Mouse (Mus musculus) CH12.LX (cell line): ENCODE measurements around the gene 4933424G06Rik. TPM values are rescaled to one million over a fixed set of nuclear protein-coding genes. Genes with fewer than 3 reads are reported as not detected.

ENCODE experiments used
- DNase-seq: peaks from one replicate; pipeline ENCODE4 v3.0.0-alpha.2; 2013; ENCODE audit errors: extremely low read depth
- H3K27ac ChIP-seq: 2 replicates; pipeline ENCODE4 v1.5.1; 2012; ENCODE audit warnings: low read depth, mild to moderate bottlenecking, control low read depth, moderate library complexity; ENCODE audit not compliant: insufficient read depth
- H3K27me3 ChIP-seq: replicated peaks from 2 replicates; pipeline ENCODE3; 2012; ENCODE audit warnings: inconsistent platforms
- H3K36me3 ChIP-seq, 2 experiments: replicated peaks in 1 of 2; 2 replicates each; pipeline versions ENCODE3 to v1.6.1; 2012; ENCODE audit warnings: inconsistent platforms in 1 of 2, low read length in 1 of 2, mild to moderate bottlenecking in 1 of 2, mixed read lengths in 1 of 2, moderate library complexity in 1 of 2; ENCODE audit not compliant: control insufficient read depth in 1 of 2, insufficient read depth in 1 of 2
- H3K4me1 ChIP-seq, 2 experiments: 2 replicates each; pipeline ENCODE4 v1.6.1; 2012; ENCODE audit warnings: inconsistent platforms in 1 of 2, moderate library complexity in 1 of 2; ENCODE audit not compliant: insufficient read depth in 2 of 2, control insufficient read depth in 1 of 2
- H3K4me2 ChIP-seq: 2 replicates; pipeline ENCODE4 v1.6.1; 2012; ENCODE audit warnings: low read depth, mild to moderate bottlenecking, control low read depth; ENCODE audit not compliant: poor library complexity, insufficient read depth, severe bottlenecking
- H3K4me3 ChIP-seq, 3 experiments: fragments of 150-350 bp in 1 of 3; sonication (generic) in 1 of 3; replicated peaks in 1 of 3; 2 replicates each; pipeline versions ENCODE3 to v1.5.1; 2011 to 2012; ENCODE audit warnings: low read depth in 2 of 3, low read length in 2 of 3, mild to moderate bottlenecking in 2 of 3, moderate library complexity in 2 of 3, control low read depth in 1 of 3, improper control_type of control experiment in 1 of 3, inconsistent platforms in 1 of 3, mixed read lengths in 1 of 3; ENCODE audit not compliant: poor library complexity in 1 of 3
- H3K79me2 ChIP-seq: replicated peaks from 2 replicates; pipeline ENCODE4 v1.6.1; 2012; ENCODE audit warnings: mild to moderate bottlenecking, moderate library complexity; ENCODE audit not compliant: control insufficient read depth, poor library complexity, insufficient read depth, severe bottlenecking; ENCODE audit errors: extremely low read depth
- H3K9ac ChIP-seq: 2 replicates; pipeline ENCODE4 v1.6.1; 2012; ENCODE audit warnings: low read depth, mild to moderate bottlenecking, control low read depth, moderate library complexity; ENCODE audit not compliant: insufficient read depth
- H3K9me3 ChIP-seq: replicated peaks from 2 replicates; pipeline ENCODE3; 2012; ENCODE audit warnings: low read length, inconsistent platforms, mixed read lengths
- BHLHE40 ChIP-seq: IDR thresholded peaks from 2 replicates; pipeline ENCODE4 v1.6.1; 2011; ENCODE audit warnings: mild to moderate bottlenecking, low read depth, low read length, improper control_type of control experiment
- CHD1 ChIP-seq: IDR thresholded peaks from 2 replicates; pipeline ENCODE4 v1.6.1; 2012; ENCODE audit warnings: low read depth, low read length, improper control_type of control experiment, inconsistent platforms
- CHD2 ChIP-seq: IDR thresholded peaks from 2 replicates; pipeline ENCODE4 v1.6.1; 2011; ENCODE audit warnings: low read length, improper control_type of control experiment
- CTCF ChIP-seq, 2 experiments: IDR thresholded peaks in 1 of 2; conservative IDR thresholded peaks in 1 of 2; 2 replicates each; pipeline ENCODE4 v1.5.1; 2011 to 2012; ENCODE audit warnings: low read depth in 2 of 2, low read length in 2 of 2, improper control_type of control experiment in 1 of 2, inconsistent platforms in 1 of 2, mild to moderate bottlenecking in 1 of 2, moderate library complexity in 1 of 2
- E2F4 ChIP-seq: IDR thresholded peaks from 2 replicates; pipeline ENCODE4 v1.6.1; 2011; ENCODE audit warnings: low read depth, low read length, improper control_type of control experiment; ENCODE audit not compliant: insufficient replicate concordance
- EP300 ChIP-seq: IDR thresholded peaks from 2 replicates; pipeline ENCODE4 v1.6.1; 2011; ENCODE audit warnings: low read length, improper control_type of control experiment
- ETS1 ChIP-seq: conservative IDR thresholded peaks from 2 replicates; pipeline ENCODE4 v1.6.1; 2012; ENCODE audit warnings: low read depth, mild to moderate bottlenecking, inconsistent platforms, low read length, improper control_type of control experiment, moderate library complexity
- GABPA ChIP-seq: IDR thresholded peaks from 2 replicates; pipeline ENCODE4 v1.6.1; 2012; ENCODE audit warnings: low read depth, low read length, improper control_type of control experiment, inconsistent platforms; ENCODE audit not compliant: insufficient replicate concordance
- JUN ChIP-seq: IDR thresholded peaks from 2 replicates; pipeline ENCODE4 v1.6.1; 2011; ENCODE audit warnings: low read depth, mild to moderate bottlenecking, low read length, improper control_type of control experiment, moderate library complexity; ENCODE audit not compliant: insufficient read depth
- MAZ ChIP-seq: IDR thresholded peaks from 2 replicates; pipeline ENCODE4 v1.6.1; 2012; ENCODE audit warnings: low read depth, mild to moderate bottlenecking, inconsistent platforms, low read length, improper control_type of control experiment, moderate library complexity
- MEF2A ChIP-seq: IDR thresholded peaks from 2 replicates; pipeline ENCODE4 v1.6.1; 2014; ENCODE audit warnings: low read depth, mild to moderate bottlenecking, inconsistent platforms, low read length, improper control_type of control experiment, borderline replicate concordance
- MYC ChIP-seq: IDR thresholded peaks from 2 replicates; pipeline ENCODE4 v1.6.1; 2011; ENCODE audit warnings: low read depth, mild to moderate bottlenecking, improper control_type of control experiment, low read length
- NRF1 ChIP-seq: IDR thresholded peaks from 2 replicates; pipeline ENCODE4 v1.6.1; 2014; ENCODE audit warnings: low read depth, mild to moderate bottlenecking, inconsistent platforms, low read length, improper control_type of control experiment, moderate library complexity
- PAX5 ChIP-seq: IDR thresholded peaks from 2 replicates; pipeline ENCODE4 v1.6.1; 2012; ENCODE audit warnings: low read length, inconsistent platforms, mixed read lengths
- POLR2A ChIP-seq: IDR thresholded peaks from 2 replicates; pipeline ENCODE4 v1.6.1; 2011; ENCODE audit warnings: low read depth, mild to moderate bottlenecking, improper control_type of control experiment, low read length
- SMC3 ChIP-seq: IDR thresholded peaks from 2 replicates; pipeline ENCODE4 v1.6.1; 2011; ENCODE audit warnings: low read depth, low read length, improper control_type of control experiment
- TCF12 ChIP-seq: IDR thresholded peaks from 2 replicates; pipeline ENCODE4 v1.6.1; 2014; ENCODE audit warnings: low read depth, mild to moderate bottlenecking, inconsistent platforms, low read length, improper control_type of control experiment
- USF2 ChIP-seq: conservative IDR thresholded peaks from 2 replicates; pipeline ENCODE4 v1.6.1; 2011; ENCODE audit warnings: low read depth, low read length, improper control_type of control experiment
- ZC3H11A ChIP-seq: IDR thresholded peaks from 2 replicates; pipeline ENCODE4 v1.6.1; 2012; ENCODE audit warnings: low read depth, mild to moderate bottlenecking, inconsistent platforms, low read length, improper control_type of control experiment
- ZMIZ1 ChIP-seq: IDR thresholded peaks from 2 replicates; pipeline ENCODE4 v1.6.1; 2012; ENCODE audit warnings: low read depth, mild to moderate bottlenecking, inconsistent platforms, low read length, improper control_type of control experiment
- ZNF384 ChIP-seq: IDR thresholded peaks from 2 replicates; pipeline ENCODE4 v1.6.1; 2012; ENCODE audit warnings: low read depth, low read length, improper control_type of control experiment, inconsistent platforms
- dilution Hi-C: fragments of 300-500 bp; cut with MboI; formaldehyde crosslinking; loops from 2 replicates; pipeline ENCODE4 v1.14.3; 2020; ENCODE audit warnings: low sequenced_read_pairs; ENCODE audit not compliant: extremely low pct_unique_long_range_greater_than_20kb, extremely low pct_ligation_motif_present
- in situ Hi-C: fragments of 300-500 bp; cut with MboI; formaldehyde crosslinking; loops from 3 replicates; pipeline ENCODE4 v1.14.3; 2019; ENCODE audit warnings: low sequenced_read_pairs, low pct_ligation_motif_present, low pct_unique_long_range_greater_than_20kb, mixed read lengths
- polyA plus RNA-seq: library from polyadenylated mRNA; unstranded; fragments of >175 nt; gene quantifications from 2 replicates; pipeline ENCODE4 v1.2.1, GENCODE M21; 2012; ENCODE audit warnings: low read depth; ENCODE audit not compliant: insufficient read length
- total RNA-seq, 2 experiments: library from RNA; depleted of rRNA; stranded (reverse); fragments of 300-350 nt in 1 of 2; fragments of >200 nt in 1 of 2; gene quantifications; 2 replicates each; pipeline ENCODE4 v1.2.3; 2012 to 2014

Gene 4933424G06Rik
- total and polyA plus RNA-seq, 3 experiments, result not detected

GRCm38 (mm10) chr1:36672648-36673350 lies 37.1 kb upstream of the 4933424G06Rik start:
- no peaks in the 10 kb centered on the region for H3K27me3 ChIP-seq
- H3K4me3 ChIP-seq, result no peak overlapping the region
- no peak overlapping the region for H3K9ac ChIP-seq
- H3K9me3 ChIP-seq, result no peaks in the 10 kb centered on the region
- DNase-seq, result no peak
- H3K27ac ChIP-seq, result no peak overlapping the region
- H3K79me2 ChIP-seq, result no peaks in the 10 kb centered on the region
- in situ Hi-C loops, result no loop called here
- H3K36me3 ChIP-seq, result no peaks in the 10 kb centered on the region
- TF ChIP-seq JUN (no peak), CHD2 (no peak), TCF12 (no peak)
- H3K4me1 ChIP-seq, result no peaks in the 10 kb centered on the region
- no peak overlapping the region for H3K4me2 ChIP-seq
- dilution Hi-C loops, result no loop called here

- Histone ChIP-seq H3K36me3 (no peaks in the 10 kb centered on the region), H3K9ac (no peak overlapping the region), H3K4me1 (no peaks in the 10 kb centered on the region), H3K4me3 (no peak overlapping the region), H3K9me3 (no peaks in the 10 kb centered on the region), H3K27me3 (no peaks in the 10 kb centered on the region), H3K79me2 (no peaks in the 10 kb centered on the region), H3K27ac (no peak overlapping the region), H3K4me2 (no peak overlapping the region)
- TF ChIP-seq SMC3 (no peak), CHD1 (no peak), CTCF (conservative IDR thresholded peaks at IDR 0.05 in 1 of 2, IDR thresholded peaks at IDR 0.05 in 1 of 2; ENCODE audit: low read depth in 2 of 2, low read length in 2 of 2) (no peak), CHD2 (no peak), NRF1 (no peak), POLR2A (no peak), ZC3H11A (no peak), ETS1 (no peak), ZNF384 (no peak), EP300 (no peak)
- in situ Hi-C loops (no loop called here), dilution Hi-C loops (no loop called here)
- no peak for DNase-seq
Observed at GRCm38 (mm10) chr1:36674936-36675335, 35.0 kb upstream of the 4933424G06Rik start.

GRCm38 (mm10) chr1:36680893-36681292 lies 29.1 kb upstream of the 4933424G06Rik start:
- in situ Hi-C loops, result no loop called here
- Histone ChIP-seq H3K27me3 (no peaks in the 10 kb centered on the region), H3K4me3 (no peak overlapping the region), H3K79me2 (no peaks in the 10 kb centered on the region), H3K36me3 (no peaks in the 10 kb centered on the region), H3K4me2 (no peak overlapping the region), H3K9ac (no peak overlapping the region), H3K4me1 (peaks cover 0 to 5% of the 10 kb centered on the region in 2 experiments; a peak in 1 of 4 replicates), H3K27ac (no peak overlapping the region), H3K9me3 (no peaks in the 10 kb centered on the region)
- TF ChIP-seq NRF1 (no peak), USF2 (no peak), ETS1 (no peak), JUN (no peak), BHLHE40 (no peak), MYC (no peak), MEF2A (no peak), GABPA (no peak), ZNF384 (no peak), POLR2A (no peak), ZC3H11A (no peak), PAX5 (no peak), ZMIZ1 (no peak), MAZ (no peak), E2F4 (no peak), EP300 (no peak)
- dilution Hi-C loops, result no loop called here
- no peak for DNase-seq
